Mouse (Mus musculus) kidney, adult 2 months (tissue): Measurements from ENCODE around the gene Gm17428.

Experiments used
- CTCF ChIP-seq: fragments of 200-500 bp; conservative IDR thresholded peaks from 2 replicates; pipeline ENCODE4 v1.5.1; 2011; ENCODE audit warnings: low read depth, mild to moderate bottlenecking, control low read depth, low read length, moderate library complexity, mixed read lengths; ENCODE audit not compliant: insufficient read depth, insufficient read length
- POLR2A ChIP-seq: fragments of 200-500 bp; IDR thresholded peaks from one replicate; pipeline ENCODE4 v1.6.1; 2011; ENCODE audit warnings: low read depth, low read length, control low read depth

DNA sequence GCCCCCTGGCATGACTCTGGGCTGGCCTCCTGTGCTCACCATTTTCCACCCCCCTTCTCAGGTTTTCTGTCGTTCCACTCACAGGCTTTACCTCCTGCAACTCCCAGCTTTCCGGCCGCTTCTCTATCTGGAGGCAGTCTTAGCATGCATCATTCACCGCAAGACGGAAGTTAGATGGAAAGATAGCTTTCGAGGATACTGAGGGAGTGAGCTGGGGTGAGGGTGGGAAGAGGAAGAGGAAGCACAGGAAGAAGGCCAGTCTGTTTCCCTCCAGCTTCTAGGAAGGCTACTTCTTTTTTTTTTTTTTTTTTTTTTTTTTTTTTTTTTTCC, 39.9 kb upstream of the Gm17428 start:
- TF ChIP-seq POLR2A (no peak), CTCF (no peak)
